Mouse (Mus musculus): ENCODE results near the gene 4930562C15Rik. TPM values are rescaled to one million over a fixed set of nuclear protein-coding genes. Genes with fewer than 3 reads are reported as not detected.

Gene 4930562C15Rik
- polyA plus RNA-seq, 1 experiment = 0.14 TPM

DNA sequence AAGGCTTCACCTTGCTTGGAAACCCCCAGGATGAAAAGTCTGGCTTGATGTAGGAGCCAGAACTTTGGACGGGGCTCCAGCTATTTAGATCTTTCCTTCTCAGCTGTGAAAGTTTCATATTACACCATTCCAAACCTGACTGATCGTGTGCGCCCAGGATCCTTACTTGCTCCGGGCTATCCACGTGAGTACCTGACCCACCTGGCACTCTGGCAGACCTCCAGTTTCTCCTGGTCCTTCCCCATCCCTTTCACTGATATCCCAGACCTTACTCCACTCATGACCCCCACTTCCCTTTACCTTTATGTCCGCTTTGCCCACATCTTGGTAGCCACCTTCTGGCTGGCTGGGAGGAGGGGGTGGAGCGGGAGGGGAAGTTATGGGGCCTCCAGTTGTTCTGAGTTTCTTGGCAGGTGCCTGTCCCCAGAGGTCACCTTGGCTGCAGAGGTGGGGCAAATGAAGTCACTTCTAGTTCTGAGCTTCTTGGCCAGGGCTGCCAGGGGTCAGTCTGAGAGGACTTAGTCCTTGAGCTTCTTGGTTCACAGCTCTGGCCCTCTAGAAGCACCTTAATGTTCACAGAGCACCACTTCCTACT lies 31.0 kb downstream of the 4930562C15Rik start:
- no peak overlapping the region for H3K4me3 ChIP-seq (ENCODE audit: insufficient read depth, poor library complexity, severe bottlenecking)
- peaks cover 4% of the 10 kb centered on the region for H3K36me3 ChIP-seq (ENCODE audit: control insufficient read depth, insufficient read depth)
- TF ChIP-seq CTCF (IDR thresholded peaks at IDR 0.05; ENCODE audit: control insufficient read depth, insufficient read depth, insufficient read length) (no peak), FOSL1 (IDR thresholded peaks at IDR 0.05; ENCODE audit: insufficient read depth, low read length, poor library complexity, severe bottlenecking) (no peak), MAX (IDR thresholded peaks at IDR 0.05) (no peak), USF1 (IDR thresholded peaks at IDR 0.05; ENCODE audit: low read depth) (no peak), CEBPB (IDR thresholded peaks at IDR 0.05; ENCODE audit: low read depth) (no peak), MYOD1 (IDR thresholded peaks at IDR 0.05; ENCODE audit: control insufficient read depth, insufficient read length, low read depth) (no peak), MYOG (IDR thresholded peaks at IDR 0.05; ENCODE audit: control insufficient read depth, extremely low read depth, insufficient read length) (no peak)
- no peaks in the 10 kb centered on the region for H3K79me2 ChIP-seq (ENCODE audit: control insufficient read depth, insufficient read depth)
- H3ac ChIP-seq (ENCODE audit: control insufficient read depth, insufficient read length, low read depth) = no peak overlapping the region
- H3K27me3 ChIP-seq (ENCODE audit: control insufficient read depth, insufficient read depth, insufficient read length) = peaks cover under 1% of the 10 kb centered on the region
- no peaks in the 10 kb centered on the region for H3K79me3 ChIP-seq (ENCODE audit: low read depth)

- no peaks in the 10 kb centered on the region for H3K79me3 ChIP-seq (ENCODE audit: low read depth)
- no peak for TF ChIP-seq FOSL1 (IDR thresholded peaks at IDR 0.05; ENCODE audit: insufficient read depth, low read length, poor library complexity, severe bottlenecking)
- TF ChIP-seq MYOG (IDR thresholded peaks at IDR 0.05; ENCODE audit: control insufficient read depth, extremely low read depth, insufficient read length) = no peak
- no peak for TF ChIP-seq USF1 (IDR thresholded peaks at IDR 0.05; ENCODE audit: low read depth)
- H3K79me2 ChIP-seq (ENCODE audit: control insufficient read depth, insufficient read depth) = no peaks in the 10 kb centered on the region
- H3K27me3 ChIP-seq (ENCODE audit: control insufficient read depth, insufficient read depth, insufficient read length) = no peaks in the 10 kb centered on the region
- H3ac ChIP-seq (ENCODE audit: control insufficient read depth, insufficient read length, low read depth) = no peak overlapping the region
- no peak overlapping the region for H3K4me3 ChIP-seq (ENCODE audit: insufficient read depth, poor library complexity, severe bottlenecking)
- peaks cover 9% of the 10 kb centered on the region for H3K36me3 ChIP-seq (ENCODE audit: control insufficient read depth, insufficient read depth)
These were observed 35.3 kb downstream of the 4930562C15Rik start for GRCm38 (mm10) chr16:4870490-4870889.

- no peak overlapping the region for H3K4me3 ChIP-seq (ENCODE audit: insufficient read depth, poor library complexity, severe bottlenecking)
- H3ac ChIP-seq (ENCODE audit: control insufficient read depth, insufficient read length, low read depth) = no peak overlapping the region
- H3K36me3 ChIP-seq (ENCODE audit: control insufficient read depth, insufficient read depth) = peaks cover 21% of the 10 kb centered on the region
- H3K27me3 ChIP-seq (ENCODE audit: control insufficient read depth, insufficient read depth, insufficient read length) = no peaks in the 10 kb centered on the region
- peaks cover 11% of the 10 kb centered on the region for H3K79me2 ChIP-seq (ENCODE audit: control insufficient read depth, insufficient read depth)
- no peak for TF ChIP-seq CEBPB (IDR thresholded peaks at IDR 0.05; ENCODE audit: low read depth)
- no peak for TF ChIP-seq MAX (IDR thresholded peaks at IDR 0.05)
- no peak for TF ChIP-seq MYOG (IDR thresholded peaks at IDR 0.05; ENCODE audit: control insufficient read depth, extremely low read depth, insufficient read length)
- TF ChIP-seq CTCF (IDR thresholded peaks at IDR 0.05; ENCODE audit: control insufficient read depth, insufficient read depth, insufficient read length) = no peak
- TF ChIP-seq MYOD1 (IDR thresholded peaks at IDR 0.05; ENCODE audit: control insufficient read depth, insufficient read length, low read depth) = no peak
- no peak for TF ChIP-seq FOSL1 (IDR thresholded peaks at IDR 0.05; ENCODE audit: insufficient read depth, low read length, poor library complexity, severe bottlenecking)
- no peak for TF ChIP-seq USF1 (IDR thresholded peaks at IDR 0.05; ENCODE audit: low read depth)
- no peaks in the 10 kb centered on the region for H3K79me3 ChIP-seq (ENCODE audit: low read depth)
These were observed 36.7 kb downstream of the 4930562C15Rik start for GRCm38 (mm10) chr16:4871926-4872325.

DNA sequence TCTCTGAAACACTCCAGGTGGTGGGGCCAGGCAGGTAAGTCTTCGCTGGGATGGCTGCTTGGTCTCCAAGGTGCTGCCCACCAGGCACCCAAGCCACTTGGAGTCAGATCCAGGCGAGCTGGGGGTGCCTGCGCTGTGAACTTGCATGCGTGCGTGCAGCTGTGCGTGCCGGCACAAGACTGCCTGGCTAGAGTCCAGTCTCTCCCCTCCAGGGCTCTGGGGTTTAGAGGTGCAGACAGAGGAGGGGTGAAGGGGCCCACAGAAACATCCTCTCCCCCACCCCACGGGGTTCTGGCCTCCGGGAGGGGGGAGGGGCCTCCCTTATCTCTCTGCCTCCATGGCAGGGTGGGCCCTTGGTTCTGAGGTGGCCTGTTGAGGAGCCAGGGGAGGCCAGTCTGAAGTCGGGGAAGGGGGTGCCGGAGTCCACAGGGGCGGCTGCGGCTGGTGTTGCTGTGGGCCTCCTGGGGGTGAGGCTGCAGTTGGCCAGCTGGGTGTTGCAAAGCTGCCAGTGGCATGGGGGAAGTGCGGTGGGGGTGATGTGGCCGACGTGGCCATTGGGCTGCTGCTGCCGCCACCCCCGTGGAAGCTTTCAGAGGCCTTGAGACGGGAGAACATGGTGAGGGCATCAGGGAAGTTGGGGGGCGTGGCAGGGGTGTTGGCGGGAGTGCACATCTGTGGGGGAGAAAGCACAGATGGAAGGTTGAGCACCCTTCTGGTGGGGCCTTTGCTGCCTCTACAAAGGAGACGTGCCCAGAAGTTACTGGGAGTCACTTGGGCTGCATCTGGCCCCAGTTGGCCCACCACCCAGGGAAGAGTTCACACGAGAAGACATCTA lies 40.2 kb downstream of the 4930562C15Rik start:
- no peak overlapping the region for H3K4me3 ChIP-seq (ENCODE audit: insufficient read depth, poor library complexity, severe bottlenecking)
- H3K27me3 ChIP-seq (ENCODE audit: control insufficient read depth, insufficient read depth, insufficient read length) = no peaks in the 10 kb centered on the region
- H3K79me2 ChIP-seq (ENCODE audit: control insufficient read depth, insufficient read depth) = peaks cover 38% of the 10 kb centered on the region
- peaks cover 18% of the 10 kb centered on the region for H3K36me3 ChIP-seq (ENCODE audit: control insufficient read depth, insufficient read depth)
- no peak for TF ChIP-seq FOSL1 (IDR thresholded peaks at IDR 0.05; ENCODE audit: insufficient read depth, low read length, poor library complexity, severe bottlenecking)
- TF ChIP-seq USF1 (IDR thresholded peaks at IDR 0.05; ENCODE audit: low read depth) = no peak
- TF ChIP-seq MYOD1 (IDR thresholded peaks at IDR 0.05; ENCODE audit: control insufficient read depth, insufficient read length, low read depth) = no peak
- TF ChIP-seq MAX (IDR thresholded peaks at IDR 0.05) = no peak
- TF ChIP-seq CEBPB (IDR thresholded peaks at IDR 0.05; ENCODE audit: low read depth) = no peak
- TF ChIP-seq MYOG (IDR thresholded peaks at IDR 0.05; ENCODE audit: control insufficient read depth, extremely low read depth, insufficient read length) = no peak
- peaks cover 18% of the 10 kb centered on the region for H3K79me3 ChIP-seq (ENCODE audit: low read depth)
- H3ac ChIP-seq (ENCODE audit: control insufficient read depth, insufficient read length, low read depth) = no peak overlapping the region

DNA sequence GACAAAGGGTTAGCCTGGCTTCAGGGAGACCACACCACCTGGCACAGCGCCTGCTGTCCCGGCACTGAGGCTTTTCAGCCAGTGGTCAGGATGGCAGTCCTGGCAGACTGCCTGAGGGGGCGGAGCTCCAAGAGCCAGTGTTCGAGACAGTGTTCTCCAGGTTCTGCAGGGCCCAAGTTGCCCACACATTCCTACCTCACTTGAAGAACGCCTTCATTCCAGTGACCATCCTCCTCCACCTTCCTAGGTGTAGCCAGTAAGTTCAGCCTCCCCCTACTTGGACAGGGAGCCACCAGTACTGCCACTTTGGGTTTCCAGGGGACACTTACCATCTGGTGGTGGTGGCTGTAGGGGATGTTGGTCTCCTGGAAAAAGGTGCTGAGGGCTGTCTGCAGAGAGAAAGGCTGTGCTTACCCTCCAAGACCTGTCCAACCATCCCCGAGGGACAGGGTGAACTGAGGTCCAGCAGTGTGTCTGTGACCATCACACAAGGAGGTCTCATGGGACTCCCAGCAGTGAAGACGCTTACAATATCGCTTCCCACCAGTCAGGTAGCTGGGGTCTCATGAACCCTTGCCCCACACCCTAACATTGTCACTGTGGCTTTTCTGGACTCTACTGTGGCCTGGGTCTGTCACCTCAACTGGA lies 40.9 kb downstream of the 4930562C15Rik start:
- TF ChIP-seq MYOD1 (IDR thresholded peaks at IDR 0.05; ENCODE audit: control insufficient read depth, insufficient read length, low read depth) = no peak
- TF ChIP-seq USF1 (IDR thresholded peaks at IDR 0.05; ENCODE audit: low read depth) = no peak
- TF ChIP-seq CEBPB (IDR thresholded peaks at IDR 0.05; ENCODE audit: low read depth) = no peak
- TF ChIP-seq MYOG (IDR thresholded peaks at IDR 0.05; ENCODE audit: control insufficient read depth, extremely low read depth, insufficient read length) = no peak
- TF ChIP-seq FOSL1 (IDR thresholded peaks at IDR 0.05; ENCODE audit: insufficient read depth, low read length, poor library complexity, severe bottlenecking) = no peak
- no peak for TF ChIP-seq MAX (IDR thresholded peaks at IDR 0.05)
- no peak for TF ChIP-seq CTCF (IDR thresholded peaks at IDR 0.05; ENCODE audit: control insufficient read depth, insufficient read depth, insufficient read length)
- Histone ChIP-seq H3ac (ENCODE audit: control insufficient read depth, insufficient read length, low read depth) (no peak overlapping the region), H3K27me3 (ENCODE audit: control insufficient read depth, insufficient read depth, insufficient read length) (no peaks in the 10 kb centered on the region), H3K36me3 (ENCODE audit: control insufficient read depth, insufficient read depth) (peaks cover 18% of the 10 kb centered on the region), H3K79me3 (ENCODE audit: low read depth) (peaks cover 18% of the 10 kb centered on the region), H3K79me2 (ENCODE audit: control insufficient read depth, insufficient read depth) (peaks cover 38% of the 10 kb centered on the region), H3K4me3 (ENCODE audit: insufficient read depth, poor library complexity, severe bottlenecking) (no peak overlapping the region)

All from C2C12 (cell line).